Mouse (Mus musculus) G1E (cell line): Measurements from ENCODE around the gene Galp.
"Not testable (repeated sequence)": the region's sequence is repeated elsewhere in the genome, so short reads cannot be mapped to it uniquely, and the experiment has no call there.

ENCODE experiments used
- CTCF ChIP-seq: IDR thresholded peaks from 2 replicates; pipeline ENCODE4 v1.5.1; 2012; ENCODE audit warnings: low read depth, low read length, inconsistent platforms, mixed read lengths
- GATA1 ChIP-seq: IDR thresholded peaks from 2 replicates; pipeline ENCODE4 v1.6.1; 2012; ENCODE audit warnings: borderline replicate concordance, low read length, inconsistent platforms, mixed read lengths
- POLR2AphosphoS5 ChIP-seq: IDR thresholded peaks from 2 replicates; pipeline ENCODE4 v1.6.1; 2012; ENCODE audit warnings: low read depth, low read length, inconsistent platforms; ENCODE audit not compliant: insufficient replicate concordance
- TAL1 ChIP-seq: conservative IDR thresholded peaks from 2 replicates; pipeline ENCODE4 v1.6.1; 2012; ENCODE audit warnings: low read depth, low read length, inconsistent platforms, mixed read lengths

- peak; percentile 32; the same call in 1 of the 2 replicates for TF ChIP-seq CTCF
- not testable (repeated sequence) for TF ChIP-seq POLR2AphosphoS5, GATA1, TAL1
These were observed 44.0 kb downstream of the Galp start for GRCm38 (mm10) chr7:6240841-6241425.
